Mouse (Mus musculus) yolk sac, embryonic 10.5 days (tissue): ENCODE measurements around the gene Pou5f1.
"Not testable (repeated sequence)": the region's sequence is repeated elsewhere in the genome, so short reads cannot be mapped to it uniquely, and the experiment has no call there.

Source experiments
- DNase-seq: peaks from one replicate; pipeline ENCODE4 v3.0.0-alpha.2; 2017; ENCODE audit warnings: low spot score

The Pou5f1 gene

GRCm38 (mm10) chr17:35505776-35506175 is at the start of gene Pou5f1:
Gene Pou5f1, plus strand, starts transcription at chr17:35506018.
- no peak for DNase-seq

- not testable (repeated sequence) for DNase-seq
Observed at GRCm38 (mm10) chr17:35458247-35458646, 47.6 kb upstream of the Pou5f1 start.

GRCm38 (mm10) chr17:35460513-35461341 is 45.1 kb upstream of the Pou5f1 start:
- not testable (repeated sequence) for DNase-seq

GRCm38 (mm10) chr17:35465651-35466050 is 40.2 kb upstream of the Pou5f1 start:
- DNase-seq = peak; percentile 34

- not testable (repeated sequence) for DNase-seq
Observed at GRCm38 (mm10) chr17:35468936-35469335, 36.9 kb upstream of the Pou5f1 start.

GRCm38 (mm10) chr17:35469842-35470751 is 35.7 kb upstream of the Pou5f1 start, which contains the start of gene H2-Q10:
Gene H2-Q10, plus strand, starts transcription at chr17:35470089.
- DNase-seq = peak; percentile 80

GRCm38 (mm10) chr17:35484066-35484465 is 21.8 kb upstream of the Pou5f1 start:
- no peak for DNase-seq

GRCm38 (mm10) chr17:35485702-35486101 is 20.1 kb upstream of the Pou5f1 start:
- peak; percentile 65 for DNase-seq

GRCm38 (mm10) chr17:35486726-35487125 is 19.1 kb upstream of the Pou5f1 start:
- DNase-seq = no peak

GRCm38 (mm10) chr17:35488041-35488440 is 17.8 kb upstream of the Pou5f1 start:
- no peak for DNase-seq

- DNase-seq = no peak
Observed at GRCm38 (mm10) chr17:35490320-35490719, 15.5 kb upstream of the Pou5f1 start.

GRCm38 (mm10) chr17:35497124-35497523 is 8.7 kb upstream of the Pou5f1 start:
- no peak for DNase-seq

GRCm38 (mm10) chr17:35502226-35502625 is 3.6 kb upstream of the Pou5f1 start:
- no peak for DNase-seq

- DNase-seq = no peak
Observed at GRCm38 (mm10) chr17:35502762-35503161, 3.1 kb upstream of the Pou5f1 start.

- DNase-seq = no peak
Observed at GRCm38 (mm10) chr17:35503849-35504248, 2.0 kb upstream of the Pou5f1 start.

GRCm38 (mm10) chr17:35504628-35505481 is 963 bp upstream of the Pou5f1 start:
- DNase-seq = no peak

- no peak for DNase-seq
Observed at GRCm38 (mm10) chr17:35506881-35507280, 1.1 kb downstream of the Pou5f1 start.

GRCm38 (mm10) chr17:35507556-35508260 is 1.9 kb downstream of the Pou5f1 start:
- DNase-seq = no peak

- DNase-seq = not testable (repeated sequence)
Observed at GRCm38 (mm10) chr17:35508279-35508678, 2.5 kb downstream of the Pou5f1 start.

GRCm38 (mm10) chr17:35509284-35509683 is 3.5 kb downstream of the Pou5f1 start:
- peak; percentile 32 for DNase-seq
